Mouse (Mus musculus) kidney, embryonic 14.5 days (tissue): ENCODE data around the gene Ugt1a5. TPM values are rescaled to one million over a fixed set of nuclear protein-coding genes. Genes with fewer than 3 reads are reported as not detected.
"Not testable (repeated sequence)": the region's sequence is repeated elsewhere in the genome, so short reads cannot be mapped to it uniquely, and the experiment has no call there.

Experiments used
- ATAC-seq: fragments of 200-750 bp; cut with Nextera tagmentation; 2 replicates; pipeline ENCODE4 v1.8.0; 2017; ENCODE audit warnings: moderate number of reproducible peaks, mild to moderate bottlenecking, moderate TSS enrichment, moderate library complexity; ENCODE audit not compliant: low FRiP score, low TSS enrichment
- H3K27ac ChIP-seq: fragments of 300-500 bp; sonication (generic); 2 replicates; pipeline ENCODE4 v1.5.1; 2014; ENCODE audit warnings: low read depth, mild to moderate bottlenecking, low read length, moderate library complexity, mixed read lengths
- H3K27me3 ChIP-seq: fragments of 300-500 bp; sonication (generic); 2 replicates; pipeline ENCODE4 v1.6.1; 2014; ENCODE audit warnings: mild to moderate bottlenecking, low read length; ENCODE audit not compliant: control insufficient read depth, insufficient read depth
- H3K36me3 ChIP-seq: fragments of 300-500 bp; sonication (generic); 2 replicates; pipeline ENCODE4 v1.6.1; 2014; ENCODE audit warnings: low read length, mixed read lengths; ENCODE audit not compliant: control insufficient read depth, insufficient read depth
- H3K4me1 ChIP-seq: fragments of 300-500 bp; sonication (generic); 2 replicates; pipeline ENCODE4 v1.6.1; 2014; ENCODE audit warnings: low read length, mixed read lengths; ENCODE audit not compliant: control insufficient read depth, insufficient read depth
- H3K4me2 ChIP-seq: fragments of 300-500 bp; sonication (generic); replicated peaks from 2 replicates; pipeline ENCODE4 v1.6.1; 2014; ENCODE audit warnings: low read depth, mild to moderate bottlenecking, low read length
- H3K4me3 ChIP-seq: fragments of 300-500 bp; sonication (generic); 2 replicates; pipeline ENCODE4 v1.5.1; 2014; ENCODE audit warnings: mild to moderate bottlenecking, low read length
- H3K9ac ChIP-seq: fragments of 300-500 bp; sonication (generic); 2 replicates; pipeline ENCODE4 v1.6.1; 2014; ENCODE audit warnings: low read depth, mild to moderate bottlenecking, low read length, moderate library complexity
- H3K9me3 ChIP-seq: fragments of 300-500 bp; sonication (generic); 2 replicates; pipeline ENCODE4 v1.6.1; 2016; ENCODE audit warnings: low read length; ENCODE audit not compliant: control insufficient read depth
- WGBS: fragments of 180-500 bp; shearing (Covaris S2); extraction: QIAGEN DNeasy Blood & Tissue Kit; methylation state at CpG from one replicate; pipeline ENCODE4 v1.1.7; 2014; 5-methylcytosine and 5-hydroxymethylcytosine counted together
- polyA plus RNA-seq: library from polyadenylated mRNA; unstranded; fragments of >200 nt; fragmentation: Nextera tagmentation; extraction: Ambion mirVana; gene quantifications from 2 replicates; pipeline ENCODE4 v1.2.1, GENCODE M21; 2014

The Ugt1a5 gene
- polyA plus RNA-seq, 1 experiment from 2014 or later: not detected

GRCm38 (mm10) chr1:88136646-88137045, 29.2 kb upstream of the Ugt1a5 start:
- no peak overlapping the region for H3K27ac ChIP-seq
- no peak overlapping the region for H3K4me2 ChIP-seq
- H3K27me3 ChIP-seq: no peaks in the 10 kb centered on the region
- 59% methylated on average over 2 of the region's 2 CpGs for WGBS
- ATAC-seq: no peak
- peaks cover 8% of the 10 kb centered on the region; the same call in 1 of the 2 replicates for H3K4me1 ChIP-seq
- H3K36me3 ChIP-seq: no peaks in the 10 kb centered on the region
- no peak overlapping the region for H3K4me3 ChIP-seq
- H3K9me3 ChIP-seq: no peaks in the 10 kb centered on the region
- no peak overlapping the region for H3K9ac ChIP-seq

- WGBS: 81% methylated on average over 3 of the region's 3 CpGs
- Histone ChIP-seq H3K4me3 (no peak overlapping the region), H3K4me2 (no peak overlapping the region), H3K27me3 (no peaks in the 10 kb centered on the region), H3K4me1 (peaks cover 8% of the 10 kb centered on the region; the same call in 1 of the 2 replicates), H3K9ac (no peak overlapping the region), H3K36me3 (no peaks in the 10 kb centered on the region), H3K27ac (no peak overlapping the region), H3K9me3 (no peaks in the 10 kb centered on the region)
- ATAC-seq: no peak
These were observed 28.5 kb upstream of the Ugt1a5 start for GRCm38 (mm10) chr1:88137264-88137663.

- 83% methylated on average over 1 of the region's 1 CpGs for WGBS
- Histone ChIP-seq H3K4me2 (no peak overlapping the region), H3K4me1 (peaks cover 8% of the 10 kb centered on the region; the same call in 1 of the 2 replicates), H3K36me3 (no peaks in the 10 kb centered on the region), H3K9ac (no peak overlapping the region), H3K27me3 (no peaks in the 10 kb centered on the region), H3K9me3 (no peaks in the 10 kb centered on the region), H3K27ac (no peak overlapping the region), H3K4me3 (no peak overlapping the region)
- no peak for ATAC-seq
These were observed 27.7 kb upstream of the Ugt1a5 start for GRCm38 (mm10) chr1:88138145-88138544.

- not testable (repeated sequence) for H3K9ac ChIP-seq, H3K9me3 ChIP-seq, H3K27me3 ChIP-seq, H3K27ac ChIP-seq, H3K4me3 ChIP-seq, H3K4me1 ChIP-seq, H3K36me3 ChIP-seq, H3K4me2 ChIP-seq
- WGBS: 33% methylated on average over 1 of the region's 1 CpGs
- ATAC-seq: peak; percentile 60
These were observed 25.3 kb upstream of the Ugt1a5 start for GRCm38 (mm10) chr1:88140492-88140891.

- peak; percentile 60; the same call in 1 of the 2 replicates for ATAC-seq
- H3K4me2 ChIP-seq, H3K4me1 ChIP-seq, H3K4me3 ChIP-seq, H3K27me3 ChIP-seq, H3K9ac ChIP-seq, H3K36me3 ChIP-seq, H3K9me3 ChIP-seq, H3K27ac ChIP-seq: not testable (repeated sequence)
- 4% methylated on average over 5 of the region's 5 CpGs for WGBS
These were observed 21.7 kb upstream of the Ugt1a5 start for GRCm38 (mm10) chr1:88143966-88144675.

GRCm38 (mm10) chr1:88145278-88145677, 20.5 kb upstream of the Ugt1a5 start:
- H3K4me3 ChIP-seq, H3K9me3 ChIP-seq, H3K4me1 ChIP-seq, H3K27me3 ChIP-seq, H3K9ac ChIP-seq, H3K27ac ChIP-seq, ATAC-seq, H3K36me3 ChIP-seq, H3K4me2 ChIP-seq: not testable (repeated sequence)
- 68% methylated on average over 2 of the region's 2 CpGs for WGBS

GRCm38 (mm10) chr1:88150133-88150532, 15.7 kb upstream of the Ugt1a5 start:
- peak; percentile 49; the same call in 1 of the 2 replicates for ATAC-seq
- not testable (repeated sequence) for H3K4me1 ChIP-seq, H3K9ac ChIP-seq, H3K27ac ChIP-seq, H3K4me2 ChIP-seq, H3K9me3 ChIP-seq, H3K27me3 ChIP-seq, H3K4me3 ChIP-seq, H3K36me3 ChIP-seq
- WGBS: 90% methylated on average over 2 of the region's 2 CpGs

- H3K4me1 ChIP-seq: no peaks in the 10 kb centered on the region
- H3K4me3 ChIP-seq: no peak overlapping the region
- H3K9me3 ChIP-seq: no peaks in the 10 kb centered on the region
- H3K27me3 ChIP-seq: no peaks in the 10 kb centered on the region
- 79% methylated on average over 2 of the region's 2 CpGs for WGBS
- H3K9ac ChIP-seq: no peak overlapping the region
- no peak overlapping the region for H3K27ac ChIP-seq
- no peaks in the 10 kb centered on the region for H3K36me3 ChIP-seq
- no peak overlapping the region for H3K4me2 ChIP-seq
- ATAC-seq: no peak
These were observed 7.4 kb upstream of the Ugt1a5 start for GRCm38 (mm10) chr1:88158430-88158829.

GRCm38 (mm10) chr1:88172190-88172589, 6.4 kb downstream of the Ugt1a5 start:
- not testable (repeated sequence) for H3K36me3 ChIP-seq, H3K9ac ChIP-seq, H3K27me3 ChIP-seq, H3K4me3 ChIP-seq, H3K4me2 ChIP-seq, ATAC-seq, H3K9me3 ChIP-seq, H3K4me1 ChIP-seq, H3K27ac ChIP-seq
- 91% methylated on average over 5 of the region's 7 CpGs for WGBS
